Mouse (Mus musculus) megakaryocyte progenitor cell, adult 5-6 weeks (primary cell): Measurements from ENCODE around the gene Zfyve26. TPM values are rescaled to one million over a fixed set of nuclear protein-coding genes. Genes with fewer than 3 reads are reported as not detected.
"Not testable (repeated sequence)": the region's sequence is repeated elsewhere in the genome, so short reads cannot be mapped to it uniquely, and the experiment has no call there.

ENCODE experiments used
- ATAC-seq: replicated peaks from 2 replicates; pipeline ENCODE4 v1.8.0; 2016; ENCODE audit warnings: mild to moderate bottlenecking, moderate TSS enrichment, inconsistent platforms; ENCODE audit not compliant: poor library complexity
- total RNA-seq, 2 experiments: library from RNA; stranded (forward) in 1 of 2; stranded (reverse) in 1 of 2; fragments of 157-497, 149-512 nt in 1 of 2; fragments of 200-1000 nt in 1 of 2; gene quantifications; 2 replicates each; pipeline versions ENCODE4 v1.2.3 to v1.2.4; 2015 to 2017

The Zfyve26 gene
- 19.7 and 26.5 TPM in 2 replicates for total RNA-seq (2015)
- total RNA-seq (2017): 15.8 and 17.4 TPM in 2 replicates

DNA sequence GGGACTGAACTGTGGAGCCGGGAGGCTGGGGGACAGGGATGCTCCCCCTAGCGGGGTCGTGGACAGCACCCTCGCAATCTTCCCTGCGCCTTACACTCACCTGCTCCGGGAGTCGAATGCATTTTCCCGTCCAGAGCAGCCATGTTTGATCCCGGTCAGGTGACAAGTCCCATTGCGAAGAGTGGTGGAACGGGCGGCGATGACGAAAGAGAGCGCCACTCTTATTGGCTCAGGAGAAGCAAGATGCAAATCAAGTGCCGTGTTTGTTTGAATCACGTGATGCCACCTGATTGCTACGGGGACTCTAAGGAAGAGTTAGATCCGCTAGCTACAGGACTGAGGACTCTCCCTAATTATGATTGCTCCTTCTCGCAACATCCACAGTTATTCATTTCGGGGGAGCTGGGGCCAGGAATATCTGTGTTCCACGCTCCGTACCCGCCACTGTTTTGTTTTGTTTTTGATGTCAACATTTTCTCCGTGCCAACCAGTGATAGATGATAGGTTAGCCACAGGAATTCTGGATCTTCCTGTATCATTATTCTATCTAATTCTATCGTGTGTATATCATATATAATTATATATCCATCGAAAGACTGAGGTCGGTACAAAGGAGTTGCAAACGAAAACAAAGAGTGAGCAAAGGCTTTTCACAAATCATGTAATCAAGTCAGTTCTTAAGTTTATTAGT is at the start of gene Zfyve26:
Gene Zfyve26 (minus strand): TSS at position 179 of the 691 bp plus-strand sequence.
- peak; percentile 86 for ATAC-seq

DNA sequence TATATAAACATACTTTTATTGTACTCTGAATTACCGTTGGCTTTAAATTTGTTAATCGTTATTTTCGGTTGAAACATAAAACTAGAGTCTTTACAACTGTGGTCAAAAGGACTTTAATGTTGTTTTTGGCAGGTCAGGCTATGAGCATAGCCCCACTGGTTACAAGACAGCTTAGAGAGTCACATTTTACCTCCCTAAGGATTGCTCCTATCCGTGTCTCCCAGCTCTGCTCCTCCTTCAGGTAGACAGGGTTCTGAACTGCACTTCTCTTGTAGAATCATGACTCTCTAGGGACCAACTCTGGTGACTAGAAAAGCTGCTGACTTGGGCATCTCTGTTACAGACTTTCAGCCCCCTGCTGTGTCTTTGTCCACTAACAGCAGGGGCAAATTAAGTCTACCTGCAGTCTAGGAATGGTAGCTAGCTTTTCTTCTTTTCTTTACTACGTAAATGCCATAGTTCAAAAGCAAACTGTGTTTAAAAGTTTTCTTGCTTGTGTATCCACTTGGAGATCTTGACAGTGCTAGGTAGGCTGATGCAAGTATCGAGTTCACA is 45.3 kb upstream of the Zfyve26 start:
- no peak for ATAC-seq

GRCm38 (mm10) chr12:79340513-79340912 is 44.4 kb upstream of the Zfyve26 start:
- ATAC-seq: no peak

DNA sequence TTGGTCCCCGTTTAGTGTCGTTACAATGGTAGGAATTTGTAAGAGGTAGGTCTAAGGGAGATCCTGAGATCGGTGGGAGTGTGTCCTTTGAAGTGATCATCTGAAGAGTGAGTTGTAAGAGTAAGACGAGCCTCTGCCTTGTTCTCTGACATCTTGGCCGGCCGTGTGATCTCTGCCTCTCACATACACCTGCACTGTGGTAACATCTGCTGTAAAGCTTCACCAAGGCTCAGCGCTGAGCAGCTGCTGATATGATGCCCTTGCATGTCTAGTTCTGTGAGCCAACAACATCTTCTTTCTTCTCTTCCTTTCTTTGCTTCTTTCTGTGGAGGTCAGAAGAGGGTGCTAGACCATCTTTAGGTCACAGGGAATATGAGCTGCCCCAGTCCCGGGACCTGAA is 42.7 kb upstream of the Zfyve26 start:
- ATAC-seq: no peak

GRCm38 (mm10) chr12:79331722-79332121 is 35.6 kb upstream of the Zfyve26 start:
- ATAC-seq: no peak

DNA sequence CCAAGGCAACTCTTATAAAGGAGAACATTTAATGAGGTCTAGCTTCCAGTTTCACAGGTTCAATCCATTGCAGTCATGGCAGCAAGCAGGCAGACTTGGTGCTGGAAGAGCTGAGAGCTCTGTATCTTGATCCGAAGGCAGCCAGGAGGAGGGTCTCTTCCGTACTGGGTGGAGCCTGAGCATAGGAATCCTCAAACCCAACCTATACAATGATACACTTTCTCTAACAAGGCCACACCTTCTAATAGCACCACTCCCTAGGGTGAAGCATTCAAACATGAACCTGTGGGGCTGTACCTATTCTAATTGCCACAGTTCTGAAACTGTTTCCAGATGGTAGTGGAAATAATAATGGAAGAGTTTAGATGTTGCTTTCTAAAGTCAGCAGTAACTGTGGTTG is 34.5 kb upstream of the Zfyve26 start:
- ATAC-seq: no peak

- no peak for ATAC-seq
Observed at GRCm38 (mm10) chr12:79327868-79328267, 31.8 kb upstream of the Zfyve26 start.

DNA sequence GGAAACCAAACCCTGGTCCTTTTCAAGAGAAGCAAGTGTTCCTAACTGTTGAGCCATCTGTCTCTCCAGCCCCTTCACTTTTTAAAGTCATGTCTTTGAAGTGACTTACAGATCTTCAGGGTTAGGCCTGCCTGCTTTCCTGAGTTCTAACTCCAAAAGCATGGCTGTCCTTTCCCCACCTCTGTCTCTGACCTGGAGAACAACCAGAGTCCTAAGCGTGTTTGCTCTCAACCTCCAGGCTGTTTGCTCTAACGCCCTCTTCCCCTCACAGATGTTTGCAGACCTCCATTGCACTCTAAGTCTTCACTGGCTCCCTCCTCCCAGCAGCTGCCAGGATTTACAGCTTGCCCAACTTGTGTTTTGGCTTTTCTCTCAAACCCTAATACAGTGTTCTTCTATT is 30.6 kb upstream of the Zfyve26 start:
- ATAC-seq: no peak

- no peak for ATAC-seq
Observed at GRCm38 (mm10) chr12:79326236-79326635, 30.1 kb upstream of the Zfyve26 start.

GRCm38 (mm10) chr12:79322539-79322938 is 26.4 kb upstream of the Zfyve26 start:
- not testable (repeated sequence) for ATAC-seq

DNA sequence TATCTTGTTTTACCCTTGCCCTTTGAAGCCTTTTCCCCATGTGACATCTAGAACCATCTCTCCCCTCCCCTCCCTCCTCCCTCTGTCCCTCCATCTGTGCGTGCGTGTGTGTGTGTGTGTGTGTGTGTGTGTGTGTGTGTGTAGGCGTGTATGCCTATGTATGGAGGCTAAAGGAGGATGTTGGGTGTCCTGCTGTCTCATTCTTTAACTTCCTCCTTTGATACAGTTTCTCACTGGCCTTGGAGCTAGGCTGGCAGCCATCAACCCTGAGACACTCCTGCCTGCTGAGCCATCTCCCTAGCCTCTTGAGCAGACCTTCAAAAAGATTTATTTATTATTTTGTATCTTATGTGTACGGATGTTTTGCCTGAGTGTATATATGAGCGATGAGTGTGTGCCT is 24.8 kb upstream of the Zfyve26 start:
- ATAC-seq: peak; percentile 97

DNA sequence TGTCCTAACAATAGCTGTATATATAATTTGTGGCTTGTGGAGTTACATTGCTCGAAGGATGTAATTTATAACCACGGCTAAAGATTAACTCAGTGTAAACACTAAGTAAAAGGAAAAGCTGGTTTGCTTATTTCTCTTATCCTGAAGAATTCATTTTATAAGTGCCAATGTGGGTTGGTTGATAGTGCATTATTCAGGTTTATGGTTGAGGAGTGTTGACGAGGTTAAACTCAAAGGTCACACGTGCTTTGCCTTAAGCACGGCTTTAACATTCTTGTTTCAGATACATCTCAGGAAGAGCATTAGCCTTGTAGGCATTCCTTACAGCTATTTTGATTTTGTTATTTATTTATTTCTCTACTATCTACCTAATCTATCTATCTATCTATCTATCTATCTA is 21.2 kb upstream of the Zfyve26 start:
- ATAC-seq: no peak

- ATAC-seq: no peak
Observed at GRCm38 (mm10) chr12:79313721-79314120, 17.6 kb upstream of the Zfyve26 start.

GRCm38 (mm10) chr12:79306013-79306412 is 9.9 kb upstream of the Zfyve26 start:
- ATAC-seq: no peak

DNA sequence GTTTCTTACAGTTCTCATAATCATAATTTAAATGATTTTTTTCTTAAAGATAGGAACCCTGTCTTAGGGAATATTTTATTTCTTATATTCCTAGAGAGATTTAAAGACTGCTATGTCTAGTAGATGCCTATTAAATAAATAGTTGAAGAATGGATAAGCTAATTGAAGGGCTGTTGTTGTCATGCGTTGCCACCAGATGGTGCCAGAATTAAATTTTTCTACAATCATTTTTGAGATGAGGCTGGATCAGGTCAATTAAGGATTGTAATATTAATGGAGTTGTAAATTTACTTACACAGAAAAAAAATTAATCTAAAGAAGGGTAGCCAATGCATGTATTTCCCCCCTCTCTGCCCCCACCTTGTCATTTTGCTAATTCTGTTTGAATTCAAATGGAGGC is 9.0 kb upstream of the Zfyve26 start:
- 0 out of 2 replicates have a peak, but pooled peaks have one; percentile 39 for ATAC-seq

- ATAC-seq: no peak
Observed at GRCm38 (mm10) chr12:79301802-79302201, 5.7 kb upstream of the Zfyve26 start.

- peak; percentile 35 for ATAC-seq
Observed at GRCm38 (mm10) chr12:79297884-79298636, 2.0 kb upstream of the Zfyve26 start.

DNA sequence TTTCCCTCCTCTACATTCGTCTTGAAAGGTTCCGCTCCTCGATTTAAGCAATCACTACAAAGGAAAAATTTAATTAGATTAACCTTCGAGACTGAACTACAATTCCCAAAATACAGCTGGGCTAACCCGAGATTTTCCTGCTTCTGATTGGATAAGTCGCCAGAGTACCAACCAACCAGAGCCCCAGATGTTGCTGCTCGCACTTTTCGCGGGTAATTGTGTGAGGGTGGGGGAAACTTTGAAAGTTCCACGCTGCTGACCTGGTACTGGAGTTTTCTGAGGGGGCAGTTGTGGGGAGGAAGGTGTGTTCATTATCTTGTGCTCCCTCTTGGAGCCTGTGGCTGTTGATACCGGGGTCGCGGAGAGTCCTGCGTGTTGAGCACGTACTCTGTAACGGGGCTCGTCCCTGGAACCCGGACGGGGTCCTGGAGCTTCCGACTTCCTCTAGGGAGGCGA is 1.0 kb upstream of the Zfyve26 start, which contains the start of gene Rad51b:
Gene Rad51b (plus strand): TSS at position 162 of the 456 bp plus-strand sequence.
- peak; percentile 80 for ATAC-seq

DNA sequence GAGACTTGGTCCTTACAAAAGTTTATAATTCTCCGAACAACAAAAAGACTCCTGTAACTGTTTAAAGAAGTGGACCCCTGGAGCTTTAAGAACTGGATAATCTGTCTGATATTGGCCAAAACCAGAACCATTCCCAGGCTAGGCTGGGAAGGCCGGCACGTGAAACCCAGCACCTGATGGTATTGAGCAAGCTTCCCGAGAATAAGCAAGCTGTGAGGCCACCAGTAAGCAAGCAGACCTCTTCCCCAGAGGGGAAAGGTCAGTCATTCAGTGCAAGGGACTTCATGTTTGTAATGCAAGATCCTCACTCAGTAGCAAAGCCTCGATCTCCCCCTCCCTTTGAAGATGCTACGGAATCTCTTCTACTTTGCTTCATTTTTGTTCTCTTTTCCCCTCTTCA is 3.2 kb downstream of the Zfyve26 start:
- ATAC-seq: no peak

- ATAC-seq: no peak
Observed at GRCm38 (mm10) chr12:79282595-79282994, 13.5 kb downstream of the Zfyve26 start.

DNA sequence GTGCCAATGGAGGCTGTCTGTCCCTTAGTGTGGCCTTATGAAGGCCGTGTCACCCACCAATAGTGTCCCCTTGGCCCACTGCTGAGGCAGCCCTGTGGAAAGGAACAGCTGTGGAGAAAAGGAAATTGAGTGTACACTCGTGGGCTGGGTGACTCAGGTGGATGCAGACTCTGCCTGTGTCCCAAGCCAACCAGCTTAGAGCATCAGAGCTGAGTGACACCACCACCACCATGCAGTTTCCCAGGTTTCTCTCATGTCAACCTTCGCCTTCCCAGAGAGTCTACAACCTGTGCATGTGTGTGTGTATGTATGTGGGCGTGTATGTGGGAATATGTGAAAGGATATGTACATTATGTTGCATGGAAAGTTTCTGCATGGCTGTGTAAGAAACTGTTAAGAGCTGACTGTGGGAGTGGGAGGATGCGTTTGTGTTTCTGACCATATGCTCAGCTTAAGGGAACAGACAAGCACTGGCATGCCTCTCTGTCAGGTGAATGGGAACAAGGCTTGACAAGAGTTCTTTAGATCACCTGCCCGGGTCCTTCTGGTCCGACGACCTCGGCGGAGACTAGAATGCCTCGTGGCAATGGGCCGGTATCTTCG is 16.5 kb downstream of the Zfyve26 start:
- no peak for ATAC-seq
